Mouse (Mus musculus) urinary bladder, postnatal 25 days (tissue): ENCODE data around the gene Dennd1c.

Experiments
- DNase-seq: peaks from one replicate; pipeline ENCODE4 v3.0.0; 2022; ENCODE audit warnings: low spot score

Dennd1c gene

DNA sequence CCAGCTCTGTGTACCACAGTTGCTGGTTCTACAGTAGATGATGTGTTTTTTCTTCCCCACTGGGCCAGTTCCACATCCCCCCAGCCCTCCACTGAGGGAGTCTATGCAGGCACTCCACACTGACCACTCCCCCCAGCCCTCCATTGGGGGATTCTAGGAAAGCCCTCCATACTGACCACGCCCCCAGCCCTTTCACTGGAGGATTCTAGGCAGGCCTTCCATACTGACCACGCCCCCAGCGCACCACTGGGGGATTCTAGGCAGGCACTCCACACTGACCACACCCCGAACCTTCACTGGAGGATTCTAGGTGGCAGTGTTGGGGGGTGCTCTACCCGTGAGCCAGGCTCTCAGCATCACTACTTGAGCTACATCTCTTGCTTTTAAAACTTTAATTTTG lies 30.9 kb downstream of the Dennd1c start:
- no peak for DNase-seq

DNA sequence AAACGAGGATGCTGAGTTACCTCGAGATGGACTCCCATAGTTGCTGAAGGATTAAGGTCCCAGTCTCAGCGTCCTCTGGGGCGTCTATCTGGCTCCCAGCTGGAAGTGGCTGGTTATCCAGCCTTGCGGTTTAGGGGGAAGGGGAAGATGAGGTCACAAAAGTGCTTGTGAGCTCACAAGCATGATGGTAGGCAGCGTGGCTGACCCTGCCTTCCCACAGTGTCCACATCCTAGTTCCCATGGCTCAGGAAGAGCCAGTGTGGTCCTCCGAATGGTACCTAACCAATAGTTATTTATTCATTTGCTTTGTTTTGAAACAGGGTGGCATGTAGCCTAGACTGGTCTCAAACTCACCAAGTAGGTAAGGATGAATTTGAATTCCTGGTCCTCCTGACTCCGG lies 36.8 kb downstream of the Dennd1c start, which contains the start of gene Slc25a41:
TSS of gene Slc25a41 (minus strand) at position 101 of the 400 bp plus-strand sequence.
- no peak for DNase-seq

DNA sequence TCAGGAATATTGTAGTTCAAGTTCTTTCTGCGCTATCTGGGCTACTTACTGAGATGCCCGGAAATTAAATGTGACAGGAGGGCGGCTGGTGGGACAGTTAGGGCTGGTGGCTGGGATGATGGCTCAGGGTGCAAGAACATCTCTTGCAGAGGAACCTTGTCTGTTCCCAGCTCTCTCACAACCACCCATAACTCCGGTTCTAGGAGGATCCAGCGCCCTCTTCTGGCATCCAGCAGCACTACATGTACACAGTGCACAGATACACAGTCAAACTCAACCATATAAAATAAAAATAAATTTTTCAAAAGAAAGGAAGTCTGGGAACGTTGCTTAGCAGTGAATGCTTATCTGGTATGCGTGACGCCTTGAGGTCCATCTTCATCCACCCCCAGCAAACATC lies 39.3 kb downstream of the Dennd1c start:
- DNase-seq, result no peak

DNA sequence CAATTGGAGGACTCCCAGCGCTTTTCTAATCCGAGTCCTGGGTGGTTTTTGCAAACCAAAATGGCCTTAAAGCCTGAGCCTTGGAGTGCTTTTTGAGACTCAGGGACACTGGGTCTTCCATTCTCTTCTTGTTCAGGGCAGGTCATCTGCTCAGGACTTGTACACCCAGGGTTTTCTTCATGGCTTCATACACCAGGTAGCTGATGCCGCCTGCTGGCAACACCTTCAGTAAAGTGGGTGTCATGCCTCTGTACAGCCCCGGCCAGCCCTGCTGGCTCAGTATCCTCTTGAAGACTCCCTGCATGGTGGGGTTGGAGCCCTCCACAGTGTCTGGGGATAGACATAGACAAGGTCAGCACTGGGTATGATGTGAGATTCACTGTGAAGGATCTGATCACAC lies 45.5 kb downstream of the Dennd1c start:
- no peak for DNase-seq

DNA sequence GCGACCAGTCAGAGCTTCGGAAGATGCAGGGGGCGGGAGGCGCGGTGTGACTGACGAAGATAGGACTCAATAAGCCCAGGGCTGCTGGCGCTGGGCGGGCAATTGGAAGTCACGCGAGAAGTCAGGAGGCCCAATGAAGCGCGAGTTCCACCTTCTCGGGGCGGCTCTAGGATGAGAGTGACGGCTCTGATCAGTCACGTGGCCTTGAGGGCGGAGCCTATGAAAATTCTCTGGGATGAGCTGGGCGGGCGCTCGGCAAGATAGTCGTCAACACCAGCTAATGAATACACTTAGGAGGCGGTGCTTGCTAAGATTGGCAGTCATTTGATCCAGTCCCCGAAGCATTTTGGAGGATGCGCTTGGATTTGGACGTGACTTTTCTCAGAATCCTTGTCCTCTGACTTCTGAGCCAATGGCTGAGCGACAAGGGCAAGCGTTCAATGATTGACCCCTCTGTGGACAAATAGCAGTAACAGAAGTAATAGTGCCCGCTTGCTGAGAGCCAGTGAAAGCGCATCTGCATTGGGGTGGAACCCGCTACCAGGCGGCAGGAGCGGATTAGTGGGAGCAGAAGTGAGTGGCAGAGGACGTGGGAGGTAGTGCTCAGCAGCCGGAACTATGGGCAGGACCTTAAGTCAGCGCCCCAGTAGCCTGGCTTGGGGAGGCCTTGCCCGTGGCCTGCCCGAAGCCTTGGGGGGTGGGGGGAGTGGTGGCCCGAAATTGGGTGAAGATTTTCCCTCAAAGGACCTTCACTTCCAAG lies 46.5 kb downstream of the Dennd1c start:
- DNase-seq, result peak; percentile 94

DNA sequence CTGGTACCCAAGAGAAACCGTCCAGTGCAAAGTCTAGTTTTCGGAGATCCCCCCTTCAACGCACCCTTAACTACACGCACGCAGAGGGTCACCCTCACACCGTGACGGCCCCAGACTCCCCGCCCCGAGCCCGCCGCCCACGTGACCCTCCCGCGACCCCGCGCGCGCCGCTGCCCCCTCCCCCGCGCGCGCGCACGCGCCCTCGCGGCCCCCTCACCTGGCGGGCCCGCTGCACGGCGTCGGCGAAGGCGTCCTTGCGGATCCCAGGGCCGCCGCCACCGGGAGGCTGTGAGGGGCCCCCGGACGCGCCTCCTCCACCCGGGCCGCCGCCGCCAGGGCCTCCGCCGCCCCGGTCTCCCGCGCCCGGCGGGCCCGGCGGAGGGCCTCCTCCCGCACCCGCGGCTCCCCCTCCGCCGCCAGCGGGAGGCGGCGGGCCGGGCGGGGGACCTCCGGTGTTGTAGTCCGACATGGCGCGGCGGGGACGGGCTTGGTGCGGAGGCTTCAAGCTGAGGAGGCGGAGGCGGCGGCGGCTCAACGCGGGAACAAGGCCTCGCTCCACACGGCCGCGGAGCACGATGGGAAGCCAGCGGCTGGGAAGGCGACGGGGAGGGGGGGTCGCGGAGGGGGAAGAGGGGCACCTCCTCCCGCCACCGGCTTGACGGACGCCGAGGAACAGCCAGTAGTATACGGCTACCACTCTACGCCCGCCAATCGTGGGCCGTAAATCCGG lies 47.2 kb downstream of the Dennd1c start, which contains the start of gene Khsrp:
TSS of gene Khsrp (minus strand) at position 592 of the 730 bp plus-strand sequence.
- peak; percentile 31 for DNase-seq

DNA sequence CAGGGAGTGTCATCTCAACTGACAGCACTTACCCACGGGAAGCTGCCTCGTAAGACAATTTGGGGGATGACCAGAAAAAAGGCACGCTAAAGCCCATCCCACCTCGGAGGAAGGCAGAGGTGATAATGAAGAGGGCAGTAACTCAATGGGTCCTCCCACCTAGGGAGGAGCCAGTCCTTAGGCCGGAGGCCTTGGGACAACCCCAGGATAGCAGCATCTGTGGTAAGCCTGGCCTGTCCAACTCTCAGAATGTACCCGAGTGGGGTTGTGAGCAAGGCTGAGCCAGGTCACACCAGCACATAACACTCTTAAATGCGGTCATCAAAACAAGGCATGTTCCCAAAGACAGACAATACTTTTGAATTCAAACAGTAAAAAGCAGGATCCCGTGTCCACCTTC lies 48.6 kb downstream of the Dennd1c start:
- DNase-seq, result no peak

DNA sequence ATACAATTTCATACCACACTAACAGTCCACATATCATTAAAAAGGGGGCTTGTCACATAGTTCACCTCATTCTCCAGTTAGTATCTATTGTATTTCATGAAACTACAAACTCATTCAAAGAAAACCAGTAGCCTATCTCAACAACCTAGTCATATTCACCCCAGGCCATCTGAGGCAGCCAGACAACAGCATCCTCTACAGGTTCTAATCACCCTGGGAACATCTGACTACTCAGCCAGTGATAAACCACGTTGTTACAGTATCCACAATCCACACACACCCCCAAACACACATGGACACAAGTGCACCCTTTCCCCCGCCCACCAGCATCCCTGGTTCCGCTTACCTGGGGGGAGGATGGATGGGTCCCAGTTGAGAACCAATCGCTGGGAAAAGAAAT lies 50.8 kb downstream of the Dennd1c start:
- DNase-seq, result no peak

DNA sequence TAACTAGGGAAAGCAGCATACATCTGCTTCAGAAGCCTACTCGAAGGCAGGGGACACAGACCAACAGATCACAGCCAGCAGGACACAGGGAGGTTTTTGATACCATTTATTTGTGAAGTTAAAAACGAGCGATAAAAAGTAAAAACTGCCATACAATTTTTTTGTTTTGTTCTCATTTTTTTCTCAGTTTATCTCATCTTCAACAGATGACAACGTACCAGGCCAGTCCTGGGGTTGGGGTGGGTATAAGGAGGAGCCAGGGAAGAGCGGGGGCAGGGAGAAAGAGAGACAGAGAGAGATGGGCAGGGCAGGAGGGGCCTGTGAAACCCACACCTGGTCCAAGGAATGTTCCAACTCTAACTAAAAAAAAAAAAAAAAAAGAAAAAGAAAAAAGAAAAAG lies 57.4 kb downstream of the Dennd1c start:
- DNase-seq, result no peak

DNA sequence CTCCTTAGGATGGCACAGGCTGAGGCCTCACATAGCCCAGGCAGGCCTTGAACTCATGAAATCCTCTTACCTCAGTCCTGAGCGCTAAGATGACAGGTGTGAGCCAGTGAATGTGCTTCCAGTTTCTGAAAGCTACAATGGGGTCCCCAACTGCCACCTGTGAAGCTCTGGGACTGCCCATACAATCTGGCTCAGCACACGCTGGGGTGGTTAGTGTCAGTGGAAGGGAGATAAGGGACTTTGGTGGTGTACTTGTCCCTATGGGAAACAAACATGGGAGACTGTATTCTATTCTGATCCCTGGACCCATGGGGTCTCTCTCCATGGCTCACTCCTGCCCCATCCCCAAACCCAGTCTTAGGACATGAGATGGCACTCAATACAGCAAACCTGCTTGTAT lies 58.6 kb downstream of the Dennd1c start:
- no peak for DNase-seq
